Mouse (Mus musculus) embryonic fibroblast, embryonic 13.5 days (primary cell): ENCODE measurements around the gene Trpv6.

Experiments
- CTCF ChIP-seq: IDR thresholded peaks from 2 replicates; pipeline ENCODE4 v1.5.1; 2011; ENCODE audit warnings: mild to moderate bottlenecking, control low read depth, low read length, moderate library complexity, borderline replicate concordance; ENCODE audit not compliant: insufficient read depth
- POLR2A ChIP-seq: IDR thresholded peaks from 2 replicates; pipeline ENCODE4 v1.6.1; 2011; ENCODE audit warnings: low read depth, mild to moderate bottlenecking, control low read depth, low read length, moderate library complexity

GRCm38 (mm10) chr6:41582189-41582588 lies 54.0 kb downstream of the Trpv6 start:
- TF ChIP-seq CTCF = no peak
- no peak for TF ChIP-seq POLR2A
